Mouse (Mus musculus) liver, adult 10 weeks (tissue): Measurements from ENCODE around the gene Tacr3. TPM values are rescaled to one million over a fixed set of nuclear protein-coding genes. Genes with fewer than 3 reads are reported as not detected.

ENCODE experiments used
- polyA plus RNA-seq: library from polyadenylated mRNA; stranded (reverse); fragments of 350-450 nt; fragmentation: Illumina TruSeq; extraction: RNeasy Lipid Tissue Mini Kit (QIAGEN cat#74804); gene quantifications from one replicate; pipeline ENCODE4 v1.2.3, GENCODE M21; 2014; ENCODE audit warnings: low read depth, low replicate concordance

The Tacr3 gene
- not detected for polyA plus RNA-seq

DNA sequence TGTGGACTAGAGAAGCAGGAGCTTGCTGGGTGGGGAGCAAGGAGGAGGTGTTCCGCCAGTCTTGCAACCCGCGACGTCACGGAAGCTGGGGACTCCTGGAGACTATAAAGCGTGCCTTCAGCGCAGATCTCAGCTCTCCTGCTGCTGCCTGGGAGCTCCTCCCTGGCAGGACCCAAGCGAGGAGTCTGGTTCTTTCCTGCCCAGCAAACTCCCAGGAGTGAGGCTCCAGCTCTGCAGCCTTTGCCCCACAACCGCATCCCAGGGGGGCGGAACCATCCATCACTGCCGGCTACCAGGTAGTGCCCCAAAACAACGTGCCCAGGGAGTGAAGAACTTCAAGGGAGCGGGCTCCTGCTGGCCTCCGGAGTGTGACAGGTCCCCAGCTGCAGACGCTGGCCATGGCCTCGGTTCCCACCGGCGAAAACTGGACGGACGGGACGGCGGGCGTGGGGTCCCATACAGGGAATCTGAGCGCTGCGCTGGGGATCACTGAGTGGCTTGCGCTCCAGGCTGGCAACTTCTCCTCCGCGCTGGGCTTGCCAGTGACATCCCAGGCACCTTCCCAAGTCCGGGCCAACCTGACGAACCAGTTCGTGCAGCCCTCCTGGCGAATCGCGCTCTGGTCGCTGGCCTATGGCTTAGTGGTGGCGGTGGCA lies at the start of gene Tacr3:
TSS of gene Tacr3 (plus strand) at position 133 of the 656 bp plus-strand sequence.

